Mouse (Mus musculus): ENCODE results near the gene Gm8298. TPM values are rescaled to one million over a fixed set of nuclear protein-coding genes. Genes with fewer than 3 reads are reported as not detected.

The Gm8298 gene
- polyA plus RNA-seq (2017; shearing (Covaris generic)), result not detected

GRCm38 (mm10) chr3:59860751-59861150, at the start of gene Gm8298:
Gm8298 (plus strand) TSS chr3:59861051.

GRCm38 (mm10) chr3:59924914-59925313, 64.1 kb downstream of the Gm8298 start, which contains the start of gene C130079G13Rik:
C130079G13Rik (plus strand) TSS chr3:59925214.

Other genes starting within 250 kb of the Gm8298 start
- 0.79 TPM for gene Gm5538, start 131.3 kb upstream of the Gm8298 start, polyA plus RNA-seq (2017; shearing (Covaris generic))
- gene C130079G13Rik, start 64.2 kb downstream of the Gm8298 start, polyA plus RNA-seq (2017; shearing (Covaris generic)), result not detected
- not detected for gene Aadacl2, start 145.7 kb downstream of the Gm8298 start, polyA plus RNA-seq (2017; shearing (Covaris generic))
- gene Aadac, start 164.7 kb downstream of the Gm8298 start, polyA plus RNA-seq (2017; shearing (Covaris generic)), result not detected
- gene Sucnr1, start 220.8 kb downstream of the Gm8298 start, polyA plus RNA-seq (2017; shearing (Covaris generic)), result not detected

Data from inflammation-experienced regulatory T-cells, adult 16 weeks (primary cell).